Mouse (Mus musculus) retina, adult 2 months (tissue): ENCODE measurements around the gene Stx18.

Experiments used
- DNase-seq: peaks from one replicate; pipeline ENCODE4 v3.0.0-alpha.2; 2012; ENCODE audit warnings: low read depth, low spot score

The Stx18 gene

DNA sequence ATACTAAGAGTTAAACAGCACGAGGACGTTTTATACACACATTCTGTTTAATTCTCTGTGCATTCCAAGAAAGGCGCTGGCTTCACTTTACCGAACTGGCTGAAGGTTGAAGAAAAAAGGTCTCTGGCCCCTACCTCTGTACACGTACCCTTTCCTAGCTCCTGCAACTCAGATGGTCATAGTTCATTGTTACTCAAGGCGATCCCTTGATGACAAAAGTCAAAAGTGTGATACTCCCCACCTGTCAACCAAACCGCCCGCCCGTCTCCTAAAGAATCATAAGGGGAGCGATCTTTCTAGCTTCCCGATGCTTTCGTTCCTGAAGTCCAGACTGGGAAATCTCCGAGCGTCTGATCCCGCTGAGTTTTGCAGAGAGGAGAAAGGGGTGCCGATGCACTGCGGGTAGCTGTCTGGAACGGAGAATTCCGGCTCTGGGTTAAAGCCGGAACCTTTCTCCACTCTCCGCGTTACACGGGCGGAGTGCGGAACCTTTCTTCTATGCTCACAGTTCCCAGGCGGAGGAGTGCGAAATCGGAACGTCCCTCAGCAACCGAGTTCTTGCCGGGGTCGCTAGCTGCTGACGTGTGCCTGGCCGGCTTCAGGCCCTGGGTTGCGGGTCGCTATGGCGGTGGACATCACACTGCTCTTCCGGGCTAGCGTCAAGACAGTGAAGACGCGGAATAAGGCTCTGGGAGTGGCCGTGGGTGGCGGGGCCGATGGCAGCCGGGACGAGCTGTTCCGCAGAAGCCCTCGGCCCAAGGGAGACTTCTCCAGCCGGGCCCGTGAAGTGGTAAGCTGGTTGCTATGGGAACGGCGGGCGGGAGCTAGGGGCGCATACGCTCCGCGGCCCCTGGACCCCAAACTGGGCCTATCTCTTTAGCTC is at the start of gene Stx18:
Gene Stx18 (plus strand): TSS at position 33 of the 883 bp plus-strand sequence.
- peak; percentile 75 for DNase-seq

DNA sequence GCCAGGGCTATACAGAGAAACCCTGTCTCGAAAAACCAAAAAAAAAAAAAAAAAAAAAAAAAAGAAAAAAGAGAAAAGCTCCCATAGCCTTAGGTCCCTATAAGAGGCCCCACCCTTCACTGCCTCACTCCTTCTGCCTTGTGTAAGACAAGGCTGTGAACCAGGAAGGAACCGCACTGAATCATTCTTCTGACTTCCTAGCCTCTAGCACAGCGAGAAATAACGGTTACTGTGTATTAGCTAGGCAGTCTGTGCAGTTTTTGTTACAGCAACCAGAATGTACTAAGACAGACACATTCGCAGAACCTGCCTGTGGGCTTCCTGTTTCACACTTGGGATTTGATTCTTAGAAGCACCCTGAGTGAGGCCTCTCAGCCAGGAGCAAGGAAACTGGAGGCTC is 46.2 kb upstream of the Stx18 start:
- no peak for DNase-seq

DNA sequence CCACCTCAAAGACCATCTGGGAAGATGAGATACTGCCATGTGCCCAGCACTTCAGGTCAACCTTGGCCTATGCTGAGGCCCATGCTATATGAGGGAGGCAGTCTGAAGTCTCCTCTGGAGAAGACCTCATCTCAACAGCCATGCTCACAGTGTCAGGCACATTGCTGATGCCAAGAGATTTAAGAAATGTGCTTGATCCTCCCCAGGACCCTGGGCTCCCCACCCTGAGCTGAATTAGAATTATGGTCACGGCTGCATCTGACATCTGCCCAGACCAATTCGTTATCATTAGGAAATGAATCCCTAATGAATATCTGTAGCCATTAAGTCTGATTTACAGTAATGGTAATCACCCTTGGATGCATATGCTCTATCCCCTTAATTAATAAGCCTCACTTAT is 39.7 kb upstream of the Stx18 start:
- DNase-seq = no peak

DNA sequence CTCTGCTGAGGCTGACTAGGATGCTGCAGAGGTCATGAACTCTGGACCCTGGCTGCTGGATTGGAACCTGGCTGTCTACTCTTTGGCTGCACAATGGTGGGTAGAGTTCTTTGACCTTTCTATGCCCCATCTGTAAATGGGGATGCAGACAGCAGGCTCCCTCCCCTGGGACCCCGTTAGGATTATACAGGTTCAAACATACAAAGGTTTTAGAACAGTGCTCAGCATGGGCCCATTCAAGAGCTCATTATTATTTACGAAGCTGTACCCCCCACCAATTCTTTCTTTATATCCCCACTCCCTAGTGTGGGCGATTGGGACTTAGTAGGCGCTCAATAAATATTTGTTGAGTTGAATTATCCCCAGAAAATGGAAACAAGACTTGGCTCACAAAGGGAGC is 36.0 kb upstream of the Stx18 start:
- DNase-seq = no peak

DNA sequence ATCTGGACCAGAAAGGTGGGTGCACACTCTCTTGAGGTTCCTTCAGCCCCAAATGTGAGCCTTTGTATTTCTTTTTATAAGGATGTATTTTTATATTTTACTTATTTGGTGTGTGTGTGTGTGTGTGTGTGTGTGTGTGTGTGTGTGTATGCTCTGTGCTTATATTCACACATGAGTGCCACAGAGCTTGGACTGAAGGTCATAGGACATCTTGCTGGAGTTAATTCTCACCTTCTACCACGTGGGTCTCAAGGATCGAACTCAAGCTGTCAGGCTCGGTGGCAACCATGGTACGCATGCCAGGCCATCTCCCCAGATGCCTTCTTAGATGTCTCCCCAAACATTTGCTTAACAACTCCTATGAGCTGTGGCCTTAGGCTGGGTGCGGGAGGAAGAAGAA is 33.8 kb upstream of the Stx18 start:
- DNase-seq = no peak

DNA sequence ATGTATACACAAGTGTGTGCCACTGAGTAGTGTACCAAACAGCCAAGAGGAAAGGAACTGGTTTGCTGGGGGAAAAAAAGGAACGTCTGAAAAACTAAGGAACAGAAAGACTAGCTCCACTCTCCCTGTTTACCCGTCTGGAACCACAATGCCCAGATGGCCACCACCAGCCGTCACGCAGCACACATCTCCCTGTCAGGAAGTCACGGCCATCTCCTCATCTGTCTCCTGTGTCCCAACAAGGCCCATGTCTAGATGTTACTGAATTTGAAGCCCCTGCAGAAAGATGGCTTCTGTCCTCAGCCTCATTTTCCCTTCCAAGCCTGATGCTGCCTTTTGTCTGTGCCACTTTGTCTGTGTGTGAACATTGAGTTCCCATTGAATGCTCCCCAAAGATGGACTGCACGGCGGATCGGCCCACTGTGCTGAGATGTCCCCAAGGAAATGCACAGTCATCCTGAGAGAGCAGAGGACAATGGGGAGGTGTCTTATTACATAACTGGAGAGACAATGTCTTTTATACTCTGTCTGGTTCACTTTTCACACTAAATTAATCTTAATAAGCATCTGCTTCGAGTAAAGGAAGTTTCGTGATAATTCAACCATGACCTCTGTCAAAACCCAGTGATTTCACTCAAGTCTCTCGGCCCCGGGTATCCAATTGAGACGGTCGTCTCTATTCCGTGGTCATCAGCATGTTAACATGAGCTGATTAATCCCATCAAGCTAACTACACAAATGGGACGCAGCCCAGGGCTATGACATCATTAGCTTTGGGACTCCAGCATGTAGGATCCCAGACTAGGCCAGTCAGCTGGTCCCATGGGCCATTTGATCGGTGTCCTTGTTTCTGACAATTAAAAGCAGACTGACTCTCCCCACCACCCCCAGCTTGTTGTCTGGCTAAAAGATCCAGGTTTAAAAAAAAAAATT is 31.9 kb upstream of the Stx18 start:
- no peak for DNase-seq

DNA sequence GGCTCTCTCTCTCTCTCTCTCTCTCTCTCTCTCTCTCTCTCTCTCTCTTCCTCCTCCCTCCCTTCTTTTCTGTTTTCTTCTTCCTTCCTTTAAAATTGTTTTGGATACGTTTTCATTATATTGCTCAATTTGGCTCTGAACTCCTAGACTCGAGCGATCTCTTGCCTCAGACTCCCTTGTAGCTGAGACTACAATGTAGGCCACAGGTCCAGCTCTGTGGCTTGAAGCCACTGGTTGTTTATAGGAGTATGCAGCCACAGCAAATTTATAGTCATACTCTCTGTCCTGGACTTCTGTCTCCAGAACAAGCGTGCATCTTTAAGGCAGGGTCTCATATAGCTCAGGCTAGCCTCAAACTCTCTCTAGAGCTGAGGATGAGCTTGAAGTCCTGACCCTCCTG is 29.5 kb upstream of the Stx18 start:
- no peak for DNase-seq

DNA sequence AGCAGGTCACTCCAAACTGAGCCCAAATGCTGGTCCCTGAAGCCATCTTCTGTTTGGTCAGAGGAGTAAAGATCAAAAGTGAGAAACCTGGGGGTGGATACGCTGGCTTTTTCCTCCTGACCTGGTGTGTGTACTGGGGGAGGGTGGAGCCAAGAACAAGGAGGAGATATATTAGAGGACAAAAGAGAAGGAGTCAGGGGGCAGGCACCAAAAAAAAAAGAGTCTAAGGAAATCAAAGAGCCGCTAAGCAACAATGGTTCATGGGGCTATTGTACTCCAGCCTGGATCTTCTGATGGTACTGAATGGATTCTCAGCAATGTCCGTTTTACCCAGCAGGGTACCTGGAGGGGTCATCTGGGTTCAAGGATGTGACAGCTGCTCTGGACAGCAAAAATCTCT is 23.6 kb upstream of the Stx18 start:
- no peak for DNase-seq

DNA sequence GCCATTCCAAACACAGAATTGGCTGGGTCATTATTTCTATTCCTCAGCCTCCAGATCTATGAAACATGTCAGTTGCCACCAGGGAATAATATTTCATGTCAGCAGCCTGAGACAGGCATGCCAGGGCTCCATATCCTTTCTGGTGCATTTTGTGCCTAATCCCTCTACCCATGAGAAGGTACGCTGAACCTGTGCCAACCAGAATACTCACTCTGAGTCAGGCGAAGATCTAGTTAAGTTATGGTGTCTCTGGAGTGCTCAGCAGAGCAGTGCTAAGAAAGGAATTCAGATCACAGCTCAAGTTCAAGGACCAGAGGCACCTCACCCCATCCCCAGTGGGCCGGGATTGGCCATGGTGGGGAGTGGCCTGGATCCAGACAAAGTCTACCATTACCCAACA is 21.6 kb upstream of the Stx18 start:
- no peak for DNase-seq

DNA sequence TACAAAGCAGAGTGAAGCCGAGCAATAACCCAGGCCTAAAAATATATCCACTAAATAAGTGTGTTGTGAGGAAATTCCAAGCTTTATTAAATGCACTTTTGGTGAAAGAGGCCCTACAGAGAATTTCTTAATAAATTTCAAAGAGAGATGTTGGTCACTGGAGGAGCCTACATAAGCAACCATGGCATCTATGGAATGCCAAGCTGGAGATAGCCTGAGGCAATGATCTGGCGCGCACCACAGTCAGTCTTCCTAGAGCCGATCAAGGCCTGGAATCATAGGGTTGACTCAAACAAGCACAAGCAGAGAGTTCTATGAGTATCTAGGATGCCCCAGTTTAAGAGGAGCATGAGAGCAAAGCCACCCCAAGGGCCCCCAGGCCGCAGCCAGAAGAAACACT is 10.9 kb upstream of the Stx18 start:
- no peak for DNase-seq

DNA sequence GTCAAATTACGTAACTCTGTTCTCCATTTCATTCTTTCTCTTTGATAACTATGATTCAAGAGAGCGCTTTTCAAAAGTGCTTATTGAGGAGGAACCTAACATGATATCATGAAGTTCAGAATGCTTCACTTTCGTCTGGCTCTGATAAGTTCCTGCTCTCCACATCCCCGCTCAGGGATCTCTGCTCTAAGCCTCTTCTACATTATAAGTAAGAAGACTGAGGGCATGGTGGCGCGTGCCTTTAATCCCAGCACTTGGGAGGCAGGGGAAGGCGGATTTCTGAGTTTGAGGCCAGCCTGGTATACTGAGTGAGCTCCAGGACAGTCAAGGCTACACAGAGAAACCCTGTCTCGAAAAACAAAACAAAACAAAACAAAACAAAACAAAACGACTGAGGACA is 268 bp upstream of the Stx18 start:
- DNase-seq = no peak

DNA sequence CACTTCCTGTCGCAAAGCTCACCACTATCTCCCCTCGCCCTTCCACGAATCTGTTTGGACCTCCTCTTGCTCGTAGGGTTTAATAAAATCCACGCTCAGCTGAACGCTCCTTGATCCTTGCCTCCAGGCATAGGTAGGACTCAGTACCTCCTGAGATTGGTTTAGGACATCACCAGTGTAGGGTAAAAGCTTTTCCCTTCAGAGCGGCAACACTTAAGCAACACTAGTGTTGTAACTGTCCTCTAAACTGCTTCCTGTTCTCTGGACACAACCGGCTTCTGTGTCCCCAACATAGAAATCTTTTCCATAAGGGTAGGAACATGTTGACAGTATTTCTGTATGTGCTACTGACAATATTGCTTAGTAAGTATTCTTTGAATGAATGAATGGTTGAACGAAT is 1.3 kb downstream of the Stx18 start:
- DNase-seq = no peak

DNA sequence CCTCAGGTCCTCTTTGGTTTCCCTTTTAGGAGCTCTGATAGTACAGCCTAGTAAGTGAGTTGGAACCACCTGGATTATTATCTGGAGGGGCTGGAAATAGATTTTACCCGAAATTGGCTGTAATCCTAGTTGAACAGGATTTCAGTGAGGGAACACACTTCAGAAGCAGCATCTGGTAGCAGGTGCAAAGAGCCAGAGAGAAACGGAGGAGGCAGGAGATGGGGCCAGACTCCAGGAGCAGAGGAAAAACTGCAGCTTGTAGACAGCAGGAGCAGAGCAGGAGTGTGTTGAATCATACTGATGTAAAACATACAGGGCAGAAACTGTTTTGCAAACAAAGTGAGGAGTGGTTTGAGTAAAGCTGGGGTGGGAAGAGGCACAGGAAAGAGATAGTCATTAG is 6.4 kb downstream of the Stx18 start:
- no peak for DNase-seq

DNA sequence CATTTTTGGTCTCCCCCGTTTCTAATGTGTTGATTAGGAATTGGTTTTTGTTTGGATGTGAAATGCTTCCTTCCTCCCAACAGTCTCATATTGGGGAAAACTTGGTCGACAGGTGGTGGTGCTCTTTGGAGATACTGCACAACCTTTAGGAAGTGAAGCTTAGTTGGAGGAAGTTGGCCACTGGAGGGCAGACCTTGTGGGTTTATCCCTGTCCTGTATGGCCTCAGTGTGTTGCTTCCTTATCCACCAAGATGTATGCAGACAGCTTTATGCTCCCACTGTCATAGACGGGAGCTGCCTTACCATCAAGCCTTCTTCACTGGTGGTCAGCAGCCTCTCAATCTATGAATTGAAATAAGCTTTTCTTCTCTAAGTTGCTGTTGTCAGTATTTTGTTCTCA is 9.6 kb downstream of the Stx18 start:
- no peak for DNase-seq

DNA sequence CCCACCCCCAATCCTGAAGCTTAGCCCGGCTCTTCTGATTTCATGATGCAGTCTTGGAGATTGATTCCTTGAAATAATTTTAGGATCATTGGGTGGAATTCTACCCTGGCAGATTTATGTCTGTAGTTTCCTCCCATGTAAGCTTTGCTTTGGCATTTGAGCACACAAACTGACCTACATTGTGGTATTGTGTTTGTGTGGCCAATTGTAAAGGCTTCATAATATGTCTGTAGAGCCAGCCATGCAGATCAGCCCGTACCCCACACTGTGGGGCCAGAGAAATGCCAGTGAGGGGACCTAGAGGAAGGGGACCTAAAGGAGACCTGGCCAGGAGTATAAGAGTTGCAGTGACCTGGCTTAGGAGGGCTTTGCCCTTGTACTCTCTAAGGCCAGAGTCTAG is 22.5 kb downstream of the Stx18 start:
- no peak for DNase-seq

DNA sequence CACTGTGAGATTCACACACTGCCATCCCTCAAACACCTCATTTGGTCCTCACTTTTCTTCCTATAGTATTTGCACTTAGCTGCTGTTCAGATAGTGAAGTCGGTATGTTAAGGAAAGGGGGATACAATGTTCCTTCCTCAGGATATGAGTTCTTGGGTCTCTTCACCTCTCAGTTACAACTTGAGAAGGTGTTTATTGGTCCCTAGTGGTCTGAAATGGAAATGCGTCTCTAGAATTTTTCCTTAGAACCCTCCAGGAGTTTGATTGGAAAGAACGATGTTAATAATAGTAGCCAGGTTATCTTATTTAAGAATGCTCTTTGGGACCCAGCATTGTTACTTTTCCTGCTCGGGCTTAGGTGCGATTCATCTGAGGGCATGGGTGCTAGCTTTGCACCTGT is 24.2 kb downstream of the Stx18 start:
- DNase-seq = no peak

DNA sequence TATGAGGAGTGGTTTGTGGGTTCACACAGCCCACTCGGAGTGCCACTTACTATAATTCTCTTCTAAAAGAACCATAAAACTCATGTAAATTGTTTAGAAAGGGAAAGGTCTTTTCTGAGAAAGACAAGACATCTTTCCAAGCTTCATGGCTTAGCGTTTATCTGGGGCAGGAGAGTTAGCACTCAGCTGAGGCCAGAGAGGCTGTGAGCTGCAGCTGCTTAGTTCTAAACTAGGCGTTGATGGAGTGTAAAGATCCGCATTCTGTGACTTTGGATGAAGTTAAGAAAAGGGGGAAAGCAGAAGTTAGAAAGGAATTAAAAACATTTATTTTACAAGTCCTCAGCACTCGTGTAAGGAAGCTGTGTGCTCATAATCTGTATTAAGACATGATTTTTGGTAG is 24.8 kb downstream of the Stx18 start:
- no peak for DNase-seq

DNA sequence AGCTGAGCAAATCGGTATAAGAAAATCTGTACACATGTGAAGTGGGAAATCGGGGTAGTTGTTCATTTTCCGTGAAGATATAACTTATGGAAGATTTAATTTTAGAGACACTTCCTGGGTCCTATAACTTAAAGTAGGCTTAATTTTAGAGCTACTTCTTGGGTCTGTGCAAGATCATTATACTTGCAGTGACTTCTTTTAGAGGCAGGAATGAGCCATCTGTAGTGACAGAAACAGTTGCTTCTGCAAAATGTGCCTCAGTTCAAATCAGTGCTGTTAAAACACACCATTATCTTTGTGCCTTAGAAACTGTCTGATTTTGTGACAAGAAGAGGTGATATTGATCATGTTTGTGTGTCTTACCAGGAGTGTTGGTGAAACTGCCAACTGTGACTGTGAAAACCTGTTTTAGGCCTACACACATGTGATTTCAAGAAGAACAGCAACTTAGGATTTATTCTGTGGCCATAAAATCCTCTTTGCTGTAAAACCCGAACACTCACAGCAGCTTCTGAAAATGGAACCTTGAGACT is 25.6 kb downstream of the Stx18 start:
- DNase-seq = no peak

DNA sequence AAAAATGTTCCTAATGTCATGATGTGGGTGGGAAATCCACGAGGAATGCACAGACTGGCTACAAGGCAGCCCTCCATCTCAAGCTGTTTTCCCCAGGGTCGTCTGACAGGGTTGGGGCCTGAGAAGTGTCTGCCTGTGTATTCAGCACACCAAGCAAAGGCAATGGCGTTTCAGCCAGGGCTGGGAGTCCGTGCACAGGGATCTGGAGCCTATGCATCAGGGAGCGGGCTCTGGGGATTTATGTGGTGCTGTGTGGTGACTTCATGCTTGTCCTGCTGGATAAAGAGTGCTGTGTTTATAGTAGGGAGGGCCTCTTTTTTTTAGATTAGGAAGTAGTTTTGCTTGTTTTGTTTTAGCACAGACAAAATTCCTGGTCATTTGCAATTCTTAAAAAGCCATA is 26.2 kb downstream of the Stx18 start:
- no peak for DNase-seq

DNA sequence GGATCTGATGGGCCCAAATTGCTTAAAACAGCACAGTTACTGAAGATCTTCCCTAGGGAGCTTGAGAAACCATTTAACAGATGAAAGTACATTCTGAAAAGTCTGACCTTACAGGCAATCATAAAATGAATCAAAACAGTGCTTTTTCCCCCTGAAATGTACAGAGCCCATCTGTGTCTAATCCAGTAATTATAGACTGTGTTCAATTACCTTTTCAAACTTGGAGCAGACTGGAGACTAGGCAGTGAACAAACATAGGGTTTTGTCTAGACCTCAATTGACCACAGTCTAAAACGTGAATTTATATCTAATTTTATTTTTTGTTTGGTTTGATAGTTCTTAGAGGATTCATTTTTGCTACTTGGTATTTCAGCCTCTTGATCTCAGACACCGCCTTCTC is 26.9 kb downstream of the Stx18 start:
- no peak for DNase-seq

DNA sequence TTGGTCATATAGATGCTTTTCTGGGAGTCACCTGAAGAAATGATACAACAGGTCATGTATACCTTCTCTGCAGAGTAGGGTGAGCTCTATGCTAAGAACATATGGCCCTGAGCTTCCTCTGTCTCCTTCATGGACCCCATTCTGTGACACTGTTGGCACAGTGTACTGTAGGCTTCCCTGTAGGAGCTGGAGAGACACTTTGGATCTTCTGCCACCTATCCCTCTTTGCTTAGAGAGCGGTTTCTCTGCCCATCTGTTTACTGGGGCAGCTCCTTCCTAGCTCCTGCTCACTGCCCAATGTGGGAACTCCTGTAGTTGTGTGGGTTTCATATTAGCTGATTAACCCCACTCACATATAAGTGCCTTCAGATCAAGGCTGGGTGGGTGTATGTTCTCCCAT is 28.1 kb downstream of the Stx18 start:
- DNase-seq = no peak

DNA sequence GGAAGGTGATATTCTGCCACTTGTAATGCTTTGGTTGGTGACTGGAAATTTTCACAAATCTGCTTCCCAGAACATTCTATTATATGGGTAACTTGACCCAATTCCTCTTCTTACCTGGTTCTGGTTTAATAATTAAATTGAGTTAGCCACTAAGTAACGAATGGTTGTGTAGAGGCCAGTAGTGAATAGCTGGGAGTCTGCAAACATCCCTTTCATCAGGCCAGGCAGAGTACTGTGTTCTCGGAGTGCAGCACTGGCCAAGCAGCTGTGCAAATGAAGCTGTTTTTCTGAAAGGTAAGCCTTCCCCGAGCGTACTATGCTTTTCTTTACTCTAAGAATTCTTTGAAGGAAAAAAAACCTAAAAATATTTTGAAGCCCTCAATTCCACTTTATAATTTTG is 37.8 kb downstream of the Stx18 start:
- no peak for DNase-seq

DNA sequence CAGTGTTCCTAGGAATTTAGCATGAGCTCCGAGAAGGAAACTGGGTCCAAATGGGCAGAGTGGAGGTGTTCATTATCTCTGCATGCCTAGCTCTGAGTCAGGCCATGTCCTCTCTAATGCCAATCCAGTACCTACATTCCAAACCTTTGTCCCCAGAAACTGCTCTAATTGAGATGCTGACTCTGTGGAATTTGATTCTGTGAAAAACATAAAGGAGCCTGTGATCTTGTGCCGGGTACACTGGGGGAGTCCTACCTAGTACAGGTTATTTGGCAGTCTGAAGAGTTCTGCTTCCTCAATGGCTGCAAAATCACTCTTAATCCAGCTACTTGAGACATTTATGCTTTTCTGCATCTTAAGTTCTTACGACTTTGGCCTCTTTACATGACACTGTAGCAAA is 40.0 kb downstream of the Stx18 start:
- no peak for DNase-seq
